Mouse (Mus musculus): ENCODE measurements around the gene Opcml.

- TF ChIP-seq POLR2A (IDR thresholded peaks at IDR 0.05; ENCODE audit: low read depth, low read length) (no peak), CTCF (IDR thresholded peaks at IDR 0.05; ENCODE audit: extremely low read depth, insufficient read length, insufficient replicate concordance, low read depth, low read length) (no peak)
Measured at GRCm38 (mm10) chr9:28552387-28553182, 762.0 kb downstream of the Opcml start.

Measured in small intestine, adult 2 months (tissue).